Mouse (Mus musculus) midbrain, embryonic 10.5 days (tissue): ENCODE data around the gene Ankrd42. TPM values are rescaled to one million over a fixed set of nuclear protein-coding genes. Genes with fewer than 3 reads are reported as not detected.
A peak's percentile ranks its signal among the peaks of the same experiment; 100 is the strongest.

Source experiments
- DNase-seq: peaks from one replicate; pipeline ENCODE4 v3.0.0-alpha.2; 2017; ENCODE audit warnings: low spot score
- H3K27ac ChIP-seq: fragments of 300-500 bp; sonication (generic); replicated peaks from 2 replicates; pipeline ENCODE4 v1.5.1; 2016; ENCODE audit warnings: mild to moderate bottlenecking
- H3K27me3 ChIP-seq: fragments of 300-500 bp; sonication (generic); 2 replicates; pipeline ENCODE4 v1.6.1; 2016; ENCODE audit warnings: low read depth, mild to moderate bottlenecking; ENCODE audit not compliant: poor library complexity, severe bottlenecking
- H3K36me3 ChIP-seq: fragments of 300-500 bp; sonication (generic); 2 replicates; pipeline ENCODE4 v1.6.1; 2016; ENCODE audit warnings: mild to moderate bottlenecking, moderate library complexity
- H3K4me1 ChIP-seq: fragments of 300-500 bp; sonication (generic); 2 replicates; pipeline ENCODE4 v1.6.1; 2016
- H3K4me3 ChIP-seq: fragments of 300-500 bp; sonication (generic); 2 replicates; pipeline ENCODE4 v1.5.1; 2016; ENCODE audit warnings: mild to moderate bottlenecking, moderate library complexity
- H3K9me3 ChIP-seq: fragments of 300-500 bp; sonication (generic); replicated peaks from 2 replicates; pipeline ENCODE4 v1.6.1; 2016; ENCODE audit warnings: mild to moderate bottlenecking
- WGBS: fragments of 180-500 bp; shearing (Covaris S2); methylation state at CpG from one replicate; pipeline ENCODE4 v1.1.7; 2016; 5-methylcytosine and 5-hydroxymethylcytosine counted together
- polyA plus RNA-seq: library from polyadenylated mRNA; unstranded; fragments of >200 nt; fragmentation: Nextera tagmentation; extraction: Ambion mirVana; gene quantifications from 2 replicates; pipeline ENCODE4 v1.2.1, GENCODE M21; 2016

Gene Ankrd42
- polyA plus RNA-seq, 1 experiment from 2014 or later = 10.9 TPM

GRCm38 (mm10) chr7:92636295-92637011 is 489 bp downstream of the Ankrd42 start:
- WGBS = 1% methylated on average over 49 of the region's 49 CpGs
- H3K27ac ChIP-seq = peak overlapping the region; percentile 87

DNA sequence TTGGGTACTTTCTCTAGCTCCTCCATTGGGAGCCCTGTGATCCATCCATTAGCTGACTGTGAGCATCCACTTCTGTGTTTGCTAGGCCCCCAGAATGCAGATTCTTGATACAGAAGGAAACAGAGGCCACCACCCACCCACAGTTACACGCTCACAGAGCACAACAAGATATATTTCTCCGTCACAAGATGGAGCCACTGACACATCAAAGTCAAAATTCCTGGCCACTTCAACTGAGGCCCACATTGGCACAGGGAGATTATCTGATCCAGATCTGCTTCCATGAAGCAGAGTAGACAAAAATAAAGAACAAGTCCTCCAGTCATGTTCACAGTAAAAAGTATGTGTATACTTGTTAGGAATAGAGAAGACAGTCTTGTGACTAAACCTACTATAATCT is 6.8 kb downstream of the Ankrd42 start:
- Histone ChIP-seq H3K36me3 (no peaks in the 10 kb centered on the region), H3K27me3 (no peaks in the 10 kb centered on the region), H3K4me1 (no peaks in the 10 kb centered on the region), H3K9me3 (no peaks in the 10 kb centered on the region), H3K27ac (no peak overlapping the region), H3K4me3 (no peak overlapping the region)
- no peak for DNase-seq
- 60% methylated on average over 2 of the region's 2 CpGs for WGBS

More at GRCm38 (mm10) chr7:92636295-92637011, 489 bp downstream of the Ankrd42 start:
- no peaks in the 10 kb centered on the region for H3K27me3 ChIP-seq
- H3K4me1 ChIP-seq = peaks cover 17% of the 10 kb centered on the region
- DNase-seq = no peak
- no peaks in the 10 kb centered on the region for H3K9me3 ChIP-seq
- H3K4me3 ChIP-seq = peak overlapping the region; percentile 87
- peaks cover 24% of the 10 kb centered on the region for H3K36me3 ChIP-seq

- Histone ChIP-seq H3K4me1 (no peaks in the 10 kb centered on the region), H3K36me3 (no peaks in the 10 kb centered on the region), H3K27me3 (no peaks in the 10 kb centered on the region), H3K4me3 (no peak overlapping the region), H3K9me3 (no peaks in the 10 kb centered on the region), H3K27ac (no peak overlapping the region)
- 65% methylated on average over 2 of the region's 2 CpGs for WGBS
- no peak for DNase-seq
Measured at GRCm38 (mm10) chr7:92624488-92624887, 12.5 kb downstream of the Ankrd42 start.

DNA sequence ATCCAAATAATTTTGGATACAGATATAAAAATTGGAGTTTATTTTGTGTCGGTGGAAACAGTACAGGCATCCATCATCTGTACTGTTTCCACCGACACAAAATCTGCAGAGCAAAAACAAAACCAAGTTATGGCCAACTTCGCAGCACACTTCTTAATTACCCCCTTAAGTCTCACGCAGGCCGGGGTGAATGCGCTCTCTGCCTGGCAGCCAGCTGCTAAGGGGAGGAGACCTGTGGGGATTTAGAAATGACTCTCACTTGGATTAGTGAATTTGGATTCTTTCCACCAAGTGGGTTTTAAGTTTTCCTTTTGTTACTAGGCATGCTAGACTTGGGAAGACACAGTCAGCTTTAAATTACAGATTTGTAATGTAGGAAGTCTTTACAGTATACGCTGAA is 26.1 kb downstream of the Ankrd42 start:
- Histone ChIP-seq H3K36me3 (peaks cover 7% of the 10 kb centered on the region; the same call in 1 of the 2 replicates), H3K27ac (no peak overlapping the region), H3K4me3 (no peak overlapping the region), H3K4me1 (no peaks in the 10 kb centered on the region), H3K27me3 (no peaks in the 10 kb centered on the region), H3K9me3 (no peaks in the 10 kb centered on the region)
- no peak for DNase-seq
- 64% methylated on average over 7 of the region's 7 CpGs for WGBS

DNA sequence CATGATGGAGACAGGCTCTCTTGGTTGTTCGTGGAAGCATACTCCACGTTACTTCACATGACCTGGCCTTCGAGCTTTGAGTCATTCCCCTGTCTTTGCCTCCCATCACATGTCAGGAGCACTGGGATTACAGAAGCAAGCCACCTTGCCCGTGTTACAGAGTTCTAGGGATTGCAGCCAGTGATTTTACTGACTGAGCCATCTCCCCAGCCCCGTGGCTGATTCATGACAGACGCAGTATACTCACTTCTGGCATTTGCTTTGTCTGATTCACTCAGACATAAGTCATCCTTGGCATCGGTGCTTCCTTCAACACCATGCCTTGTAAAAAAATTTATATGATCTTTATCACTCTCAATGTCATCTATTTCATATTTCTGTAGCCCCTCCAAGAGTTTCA is 32.0 kb downstream of the Ankrd42 start:
- Histone ChIP-seq H3K36me3 (peaks cover 19% of the 10 kb centered on the region), H3K27ac (no peak overlapping the region), H3K9me3 (no peaks in the 10 kb centered on the region), H3K27me3 (no peaks in the 10 kb centered on the region), H3K4me1 (no peaks in the 10 kb centered on the region), H3K4me3 (no peak overlapping the region)
- 92% methylated on average over 7 of the region's 7 CpGs for WGBS
- no peak for DNase-seq

- no peak overlapping the region for H3K27ac ChIP-seq
- no peaks in the 10 kb centered on the region for H3K9me3 ChIP-seq
- H3K36me3 ChIP-seq = no peaks in the 10 kb centered on the region
- no peaks in the 10 kb centered on the region for H3K27me3 ChIP-seq
- H3K4me3 ChIP-seq = no peak overlapping the region
- H3K4me1 ChIP-seq = no peaks in the 10 kb centered on the region
- no peak for DNase-seq
- 89% methylated on average over 2 of the region's 2 CpGs for WGBS
Measured at GRCm38 (mm10) chr7:92590842-92591241, 46.1 kb downstream of the Ankrd42 start.

DNA sequence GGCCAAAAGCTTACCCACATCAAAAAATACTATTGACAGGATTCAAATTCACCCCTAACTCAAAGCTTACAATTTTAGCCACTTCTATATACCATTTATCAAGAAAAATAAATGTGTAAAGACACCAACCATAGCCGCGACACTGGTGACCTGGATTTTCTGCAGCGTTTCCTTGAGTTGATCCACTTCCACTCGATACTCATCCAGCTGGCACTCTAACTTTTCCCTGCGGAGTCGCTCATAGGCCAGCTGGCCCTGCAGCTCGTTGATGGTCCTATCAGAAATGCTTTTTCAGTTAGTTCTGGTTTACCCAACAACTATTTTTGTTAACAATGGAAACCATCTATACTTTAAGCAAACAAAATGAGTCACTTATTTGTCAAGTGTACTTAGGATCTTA is 47.0 kb downstream of the Ankrd42 start:
- no peaks in the 10 kb centered on the region for H3K36me3 ChIP-seq
- H3K27ac ChIP-seq = no peak overlapping the region
- no peaks in the 10 kb centered on the region for H3K9me3 ChIP-seq
- 93% methylated on average over 7 of the region's 7 CpGs for WGBS
- H3K27me3 ChIP-seq = no peaks in the 10 kb centered on the region
- no peaks in the 10 kb centered on the region for H3K4me1 ChIP-seq
- no peak overlapping the region for H3K4me3 ChIP-seq
- DNase-seq = no peak

DNA sequence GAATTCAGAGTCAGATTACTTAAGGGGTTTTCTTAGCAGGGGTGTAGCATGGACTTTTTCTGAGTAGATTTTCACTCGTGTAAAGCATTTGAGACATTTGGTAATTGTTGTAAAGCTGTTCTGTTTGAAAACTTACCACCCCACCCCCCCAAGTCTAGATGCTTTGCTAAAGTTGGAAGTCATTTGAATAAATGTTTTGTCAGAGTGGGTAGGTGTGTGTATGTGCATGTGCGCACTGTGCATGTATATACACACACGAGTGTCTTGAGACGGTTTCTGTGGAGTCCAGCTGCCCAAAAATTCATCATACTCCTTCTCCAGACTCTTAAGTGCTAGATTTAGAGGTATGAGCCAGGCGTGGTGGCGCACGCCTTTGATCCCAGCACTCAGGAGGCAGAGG is 53.4 kb downstream of the Ankrd42 start:
- Histone ChIP-seq H3K36me3 (peaks cover 33% of the 10 kb centered on the region), H3K27me3 (no peaks in the 10 kb centered on the region), H3K4me3 (no peak overlapping the region), H3K4me1 (no peaks in the 10 kb centered on the region), H3K9me3 (no peaks in the 10 kb centered on the region), H3K27ac (no peak overlapping the region)
- no peak for DNase-seq
- WGBS = 95% methylated on average over 7 of the region's 7 CpGs

DNA sequence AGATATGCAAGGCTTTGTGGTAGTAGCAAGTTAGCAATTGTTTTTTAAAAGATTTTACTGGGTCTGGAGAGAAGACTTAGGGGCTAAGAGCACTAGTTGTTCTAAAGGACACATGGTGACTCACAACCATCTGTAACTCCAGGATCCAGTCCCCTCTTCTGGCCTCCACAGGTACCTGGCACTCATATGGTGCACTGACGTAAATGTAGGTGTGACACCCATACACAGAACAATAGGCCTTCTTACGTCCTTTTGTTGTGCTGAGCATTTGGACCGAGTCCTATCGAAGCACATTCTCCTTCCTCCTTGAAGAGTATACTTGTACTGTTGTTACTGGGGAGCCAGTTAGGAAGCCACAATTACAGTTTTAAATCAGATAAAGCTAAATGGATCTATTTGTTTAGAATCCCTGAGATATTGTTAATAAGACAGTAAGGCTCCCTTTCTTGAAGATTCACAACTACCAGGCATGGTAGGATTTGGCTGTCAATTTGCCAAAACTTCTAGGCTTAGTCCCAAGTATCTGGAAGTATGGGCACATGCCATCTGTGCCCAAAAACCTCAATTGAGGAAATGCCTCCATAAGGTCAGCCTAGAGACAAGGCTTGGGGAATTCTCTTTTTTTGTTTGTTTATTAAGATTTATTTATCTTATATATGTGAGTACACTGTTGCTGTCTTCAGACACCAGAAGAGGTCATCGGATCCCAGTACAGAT is 56.3 kb downstream of the Ankrd42 start:
- Histone ChIP-seq H3K4me1 (no peaks in the 10 kb centered on the region), H3K27ac (no peak overlapping the region), H3K9me3 (no peaks in the 10 kb centered on the region), H3K4me3 (no peak overlapping the region), H3K36me3 (peaks cover 48% of the 10 kb centered on the region), H3K27me3 (no peaks in the 10 kb centered on the region)
- WGBS = 87% methylated on average over 5 of the region's 5 CpGs
- no peak for DNase-seq

DNA sequence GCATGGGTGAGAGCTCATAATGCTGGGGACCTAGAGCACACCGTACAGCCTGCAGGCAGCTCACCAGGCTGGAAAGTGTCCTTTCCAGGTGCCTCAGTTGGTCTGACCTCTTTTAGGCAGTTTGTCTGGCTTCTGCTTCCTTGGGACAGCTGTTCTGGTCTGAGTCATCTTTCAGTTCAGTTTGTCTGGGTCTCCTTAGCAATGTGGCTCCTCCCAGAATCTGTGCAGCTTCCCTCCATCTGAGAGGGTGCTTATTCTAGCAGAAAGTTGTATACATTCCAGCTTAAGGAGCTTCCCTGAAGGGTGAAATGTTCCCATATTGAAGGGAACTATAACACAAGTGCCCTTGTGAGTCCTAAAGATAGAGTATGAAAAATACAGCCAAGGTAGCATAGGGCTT is 70.2 kb downstream of the Ankrd42 start:
- 93% methylated on average over 1 of the region's 1 CpGs for WGBS
- H3K27me3 ChIP-seq = no peaks in the 10 kb centered on the region
- peaks cover 30% of the 10 kb centered on the region for H3K36me3 ChIP-seq
- H3K4me3 ChIP-seq = no peak overlapping the region
- H3K27ac ChIP-seq = no peak overlapping the region
- no peaks in the 10 kb centered on the region for H3K9me3 ChIP-seq
- DNase-seq = no peak
- peaks cover 6% of the 10 kb centered on the region for H3K4me1 ChIP-seq

GRCm38 (mm10) chr7:92560986-92561876 is 75.7 kb downstream of the Ankrd42 start, which contains the start of gene Ccdc90b:
Ccdc90b (plus strand) TSS chr7:92561149.
- Histone ChIP-seq H3K4me1 (peaks cover 9% of the 10 kb centered on the region), H3K27me3 (no peaks in the 10 kb centered on the region), H3K36me3 (peaks cover 9% of the 10 kb centered on the region; the same call in 1 of the 2 replicates), H3K4me3 (peak within 1 kb of the TSS; percentile 86), H3K9me3 (no peaks in the 10 kb centered on the region), H3K27ac (peak within 1 kb of the TSS; percentile 93)
- WGBS = 1% methylated on average over 60 of the region's 60 CpGs
- peak; percentile 90 for DNase-seq

DNA sequence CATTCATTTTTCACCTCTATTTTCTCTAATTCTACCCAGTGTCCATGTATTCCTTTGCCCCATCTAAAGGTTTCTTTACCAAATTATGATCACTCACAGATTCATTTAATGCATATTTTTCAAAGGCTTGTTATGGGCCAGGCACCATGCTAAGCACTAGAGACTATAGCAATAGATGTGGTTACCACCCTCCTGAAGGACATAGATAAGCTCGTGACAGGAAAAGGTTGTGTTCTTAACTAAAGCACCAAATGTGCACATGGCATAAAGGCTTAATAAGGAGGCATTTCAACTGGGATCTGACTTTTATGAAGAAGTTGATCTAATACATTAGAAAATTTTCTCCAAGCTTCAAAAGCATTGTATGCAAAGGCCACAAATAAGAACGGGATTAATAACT is 78.2 kb downstream of the Ankrd42 start:
- WGBS = 91% methylated on average over 2 of the region's 2 CpGs
- Histone ChIP-seq H3K9me3 (no peaks in the 10 kb centered on the region), H3K27me3 (no peaks in the 10 kb centered on the region), H3K27ac (no peak overlapping the region), H3K4me3 (no peak overlapping the region), H3K4me1 (peaks cover 9% of the 10 kb centered on the region), H3K36me3 (no peaks in the 10 kb centered on the region)
- no peak for DNase-seq
